Mouse (Mus musculus) limb, embryonic 10.5 days (tissue): Measurements from ENCODE around the gene Ercc1. TPM values are rescaled to one million over a fixed set of nuclear protein-coding genes. Genes with fewer than 3 reads are reported as not detected.

Experiments
- DNase-seq: peaks from one replicate; pipeline ENCODE4 v3.0.0-alpha.2; 2017; ENCODE audit warnings: low spot score
- H3K27ac ChIP-seq: fragments of 300-500 bp; sonication (generic); 2 replicates; pipeline ENCODE4 v1.5.1; 2016; ENCODE audit warnings: mild to moderate bottlenecking
- H3K27me3 ChIP-seq: fragments of 300-500 bp; sonication (generic); 2 replicates; pipeline ENCODE4 v1.6.1; 2016; ENCODE audit warnings: low read depth, mild to moderate bottlenecking; ENCODE audit not compliant: poor library complexity, severe bottlenecking
- H3K36me3 ChIP-seq: fragments of 300-500 bp; sonication (generic); 2 replicates; pipeline ENCODE4 v1.6.1; 2016; ENCODE audit warnings: mild to moderate bottlenecking, moderate library complexity
- H3K4me1 ChIP-seq: fragments of 300-500 bp; sonication (generic); 2 replicates; pipeline ENCODE4 v1.6.1; 2016
- H3K4me3 ChIP-seq: fragments of 300-500 bp; sonication (generic); 2 replicates; pipeline ENCODE4 v1.5.1; 2016; ENCODE audit warnings: mild to moderate bottlenecking, moderate library complexity
- H3K9me3 ChIP-seq: fragments of 300-500 bp; sonication (generic); replicated peaks from 2 replicates; pipeline ENCODE4 v1.6.1; 2016; ENCODE audit warnings: mild to moderate bottlenecking
- WGBS: fragments of 180-500 bp; shearing (Covaris S2); methylation state at CpG from one replicate; pipeline ENCODE4 v1.1.7; 2016; 5-methylcytosine and 5-hydroxymethylcytosine counted together
- polyA plus RNA-seq: library from polyadenylated mRNA; unstranded; fragments of >200 nt; fragmentation: Nextera tagmentation; extraction: Ambion mirVana; gene quantifications from 2 replicates; pipeline ENCODE4 v1.2.1, GENCODE M21; 2016

The Ercc1 gene
- polyA plus RNA-seq, 1 experiment from 2014 or later: 97.8 TPM

DNA sequence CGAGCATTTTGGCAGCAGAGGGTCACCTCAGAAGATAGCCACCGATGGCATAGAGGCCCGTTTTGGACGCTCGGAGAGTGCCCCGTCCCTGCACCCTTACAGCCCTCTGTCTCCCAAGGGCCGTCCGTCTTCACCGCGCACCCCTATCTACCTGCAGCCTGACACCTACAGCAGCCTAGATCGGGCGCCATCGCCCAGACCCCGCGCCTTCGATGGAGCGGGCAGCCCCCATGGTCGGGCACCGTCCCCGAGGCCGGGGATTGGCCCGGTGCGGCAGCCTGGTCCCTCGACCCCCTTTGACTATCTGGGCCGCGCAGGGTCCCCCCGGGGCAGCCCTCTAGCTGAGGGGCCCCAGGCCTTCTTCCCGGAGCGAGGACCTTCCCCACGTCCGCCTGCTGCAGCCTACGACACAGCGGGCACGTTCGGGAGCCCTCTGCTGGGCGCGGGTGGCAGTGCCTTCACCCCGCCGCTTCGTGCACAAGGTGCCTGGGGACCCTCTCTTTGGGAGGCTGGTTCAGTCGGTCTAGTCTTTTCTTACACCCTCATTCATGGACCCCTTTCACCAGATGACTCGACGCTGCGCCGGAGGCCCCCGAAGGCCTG is 25.3 kb downstream of the Ercc1 start:
- Histone ChIP-seq H3K4me1 (peaks cover 15% of the 10 kb centered on the region), H3K27me3 (peaks cover 27% of the 10 kb centered on the region), H3K4me3 (peak overlapping the region; percentile 54), H3K9me3 (no peaks in the 10 kb centered on the region), H3K27ac (0 out of 2 replicates have a peak overlapping the region, but pooled peaks have one; percentile 59), H3K36me3 (no peaks in the 10 kb centered on the region)
- WGBS: 11% methylated on average over 46 of the region's 46 CpGs
- DNase-seq: peak; percentile 84

DNA sequence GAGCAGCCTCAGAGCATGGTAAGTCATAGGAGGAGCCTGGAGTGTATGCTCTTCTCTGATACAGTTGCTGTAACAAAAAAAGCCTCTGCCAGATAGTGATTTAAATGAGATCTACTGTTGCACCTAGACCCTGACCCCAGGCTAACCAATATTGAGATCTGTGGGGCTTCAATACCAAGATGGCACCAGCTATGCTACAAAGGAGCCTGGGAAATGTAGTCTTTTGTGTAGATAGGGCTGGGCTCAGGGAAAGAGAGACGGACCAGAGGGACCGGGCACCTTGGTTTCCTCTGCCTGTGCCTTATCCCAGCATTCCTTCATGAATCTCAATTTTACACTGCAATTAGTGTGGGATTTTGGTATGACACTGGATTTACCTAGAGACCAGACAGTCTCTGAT is 28.8 kb downstream of the Ercc1 start:
- 90% methylated on average over 2 of the region's 2 CpGs for WGBS
- Histone ChIP-seq H3K36me3 (peaks cover 16% of the 10 kb centered on the region), H3K4me3 (no peak overlapping the region), H3K9me3 (no peaks in the 10 kb centered on the region), H3K4me1 (peaks cover 13% of the 10 kb centered on the region), H3K27ac (no peak overlapping the region), H3K27me3 (peaks cover 23% of the 10 kb centered on the region)
- no peak for DNase-seq

DNA sequence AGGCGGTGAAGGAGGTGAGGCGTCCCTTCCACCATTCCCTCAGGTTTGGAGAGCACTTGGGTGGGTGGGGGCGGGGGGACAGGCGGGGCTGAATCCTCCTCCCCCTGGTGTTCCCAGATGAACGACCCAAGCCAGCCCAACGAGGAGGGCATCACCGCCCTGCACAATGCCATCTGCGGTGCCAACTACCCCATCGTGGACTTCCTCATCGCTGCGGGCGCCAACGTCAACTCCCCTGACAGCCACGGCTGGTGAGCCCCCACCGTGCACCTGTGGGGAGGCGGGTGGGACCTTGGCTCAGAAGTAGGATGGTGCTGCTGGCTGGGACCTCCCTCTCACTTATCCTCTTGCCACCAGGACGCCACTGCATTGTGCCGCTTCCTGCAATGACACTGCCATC is 30.8 kb downstream of the Ercc1 start:
- H3K36me3 ChIP-seq: peaks cover 16% of the 10 kb centered on the region
- H3K9me3 ChIP-seq: no peaks in the 10 kb centered on the region
- no peak for DNase-seq
- no peak overlapping the region for H3K4me3 ChIP-seq
- no peaks in the 10 kb centered on the region for H3K4me1 ChIP-seq
- H3K27ac ChIP-seq: no peak overlapping the region
- 75% methylated on average over 18 of the region's 18 CpGs for WGBS
- H3K27me3 ChIP-seq: peaks cover 3% of the 10 kb centered on the region

- peaks cover 16% of the 10 kb centered on the region for H3K36me3 ChIP-seq
- H3K4me1 ChIP-seq: no peaks in the 10 kb centered on the region
- no peaks in the 10 kb centered on the region for H3K9me3 ChIP-seq
- 87% methylated on average over 4 of the region's 4 CpGs for WGBS
- no peak overlapping the region for H3K4me3 ChIP-seq
- H3K27me3 ChIP-seq: no peaks in the 10 kb centered on the region
- H3K27ac ChIP-seq: no peak overlapping the region
- no peak for DNase-seq
Measured at GRCm38 (mm10) chr7:19376019-19376418, 31.4 kb downstream of the Ercc1 start.

DNA sequence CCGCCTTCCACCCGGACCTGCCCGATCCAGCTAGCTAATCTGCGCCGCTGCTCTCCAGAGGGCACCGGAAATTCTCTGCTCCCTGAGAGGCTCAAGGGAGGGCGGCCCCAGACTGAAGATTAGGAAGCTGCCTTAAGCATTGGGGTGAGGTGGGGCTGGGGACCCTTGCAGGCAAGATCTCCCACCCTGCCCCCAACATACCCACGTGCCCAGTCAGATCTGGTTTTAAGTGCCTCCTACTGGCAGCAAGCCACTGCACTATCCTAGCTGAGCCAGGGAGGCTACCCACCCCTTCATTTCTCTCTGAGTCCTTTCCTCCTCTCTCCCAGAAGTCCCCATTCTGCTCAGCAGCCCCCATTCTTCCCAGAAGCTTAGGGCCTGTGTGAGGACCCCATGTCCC is 33.5 kb downstream of the Ercc1 start:
- H3K27ac ChIP-seq: no peak overlapping the region
- no peaks in the 10 kb centered on the region for H3K9me3 ChIP-seq
- peaks cover 6% of the 10 kb centered on the region for H3K4me1 ChIP-seq
- H3K36me3 ChIP-seq: peaks cover 16% of the 10 kb centered on the region
- 67% methylated on average over 8 of the region's 8 CpGs for WGBS
- H3K27me3 ChIP-seq: no peaks in the 10 kb centered on the region
- no peak for DNase-seq
- H3K4me3 ChIP-seq: no peak overlapping the region

- 7% methylated on average over 48 of the region's 48 CpGs for WGBS
Measured at GRCm38 (mm10) chr7:19381377-19382165, 37.0 kb downstream of the Ercc1 start, which contains the start of gene Ercc2. TSS of gene Ercc2 (plus strand) at chr7:19382010.

GRCm38 (mm10) chr7:19382166-19382541 is 37.6 kb downstream of the Ercc1 start:
- H3K9me3 ChIP-seq: no peaks in the 10 kb centered on the region
- peak overlapping the region; percentile 81 for H3K27ac ChIP-seq
- DNase-seq: no peak
- H3K4me1 ChIP-seq: peaks cover 14% of the 10 kb centered on the region
- H3K27me3 ChIP-seq: no peaks in the 10 kb centered on the region
- H3K4me3 ChIP-seq: peak overlapping the region; percentile 95
- peaks cover 45% of the 10 kb centered on the region for H3K36me3 ChIP-seq
- under 1% methylated on average over 37 of the region's 37 CpGs for WGBS

More at GRCm38 (mm10) chr7:19381377-19382165, 37.0 kb downstream of the Ercc1 start, which contains the start of gene Ercc2:
- no peaks in the 10 kb centered on the region for H3K27me3 ChIP-seq
- no peaks in the 10 kb centered on the region for H3K9me3 ChIP-seq
- H3K4me3 ChIP-seq: peak within 1 kb of the TSS; percentile 95
- peak; percentile 99 for DNase-seq
- H3K36me3 ChIP-seq: peaks cover 39% of the 10 kb centered on the region
- H3K27ac ChIP-seq: peak within 1 kb of the TSS; percentile 81
- peaks cover 14% of the 10 kb centered on the region for H3K4me1 ChIP-seq

DNA sequence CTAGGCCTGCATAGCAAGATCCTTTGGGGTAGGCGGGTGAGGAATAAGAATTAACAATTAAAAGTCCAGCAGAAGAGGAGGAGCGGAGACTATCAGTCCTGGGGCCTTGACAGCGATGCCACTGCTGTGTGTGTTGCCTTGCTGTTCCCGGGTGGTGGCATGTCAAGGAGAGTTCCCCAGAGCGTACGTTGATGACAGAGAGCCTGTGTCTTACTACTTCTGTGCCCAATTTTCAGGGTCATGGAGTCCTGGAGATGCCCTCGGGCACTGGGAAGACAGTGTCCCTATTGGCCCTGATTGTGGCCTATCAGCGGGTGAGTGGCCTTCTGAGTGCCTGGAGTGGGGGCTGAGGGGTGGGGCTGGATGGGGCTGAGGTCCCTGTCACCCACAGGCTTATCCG is 39.1 kb downstream of the Ercc1 start:
- Histone ChIP-seq H3K4me1 (peaks cover 14% of the 10 kb centered on the region), H3K4me3 (peak overlapping the region; percentile 95), H3K27me3 (no peaks in the 10 kb centered on the region), H3K27ac (no peak overlapping the region), H3K9me3 (no peaks in the 10 kb centered on the region), H3K36me3 (peaks cover 52% of the 10 kb centered on the region)
- DNase-seq: no peak
- WGBS: 87% methylated on average over 9 of the region's 9 CpGs

- Histone ChIP-seq H3K4me1 (no peaks in the 10 kb centered on the region), H3K9me3 (no peaks in the 10 kb centered on the region), H3K36me3 (peaks cover 99% of the 10 kb centered on the region), H3K4me3 (no peak overlapping the region), H3K27ac (no peak overlapping the region), H3K27me3 (no peaks in the 10 kb centered on the region)
- WGBS: 90% methylated on average over 10 of the region's 10 CpGs
- DNase-seq: no peak
Measured at GRCm38 (mm10) chr7:19388699-19389413, 44.3 kb downstream of the Ercc1 start.

DNA sequence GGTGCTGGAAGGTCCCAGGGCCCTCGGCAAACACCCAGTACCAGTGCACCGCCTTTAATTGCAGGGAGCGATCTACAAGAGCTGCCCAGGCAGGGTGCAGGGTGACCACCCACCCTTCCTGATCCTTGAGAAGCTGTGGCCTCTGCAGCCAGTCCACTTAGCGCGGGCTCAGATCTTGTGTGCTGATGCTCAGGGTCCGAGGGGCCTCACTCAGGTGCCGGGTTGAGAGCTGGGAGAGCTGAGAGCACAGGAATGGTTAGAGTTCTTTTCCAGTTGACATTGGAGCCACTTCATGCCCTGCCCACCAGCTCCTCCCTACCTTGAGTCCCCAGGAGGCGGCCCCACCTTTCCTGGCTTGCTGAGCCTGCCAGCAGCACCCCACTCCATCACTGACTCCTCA is 49.9 kb downstream of the Ercc1 start:
- Histone ChIP-seq H3K27me3 (peaks cover 19% of the 10 kb centered on the region), H3K4me3 (no peak overlapping the region), H3K36me3 (peaks cover 64% of the 10 kb centered on the region), H3K4me1 (peaks cover 6% of the 10 kb centered on the region), H3K27ac (no peak overlapping the region), H3K9me3 (no peaks in the 10 kb centered on the region)
- DNase-seq: no peak
- 90% methylated on average over 8 of the region's 8 CpGs for WGBS

DNA sequence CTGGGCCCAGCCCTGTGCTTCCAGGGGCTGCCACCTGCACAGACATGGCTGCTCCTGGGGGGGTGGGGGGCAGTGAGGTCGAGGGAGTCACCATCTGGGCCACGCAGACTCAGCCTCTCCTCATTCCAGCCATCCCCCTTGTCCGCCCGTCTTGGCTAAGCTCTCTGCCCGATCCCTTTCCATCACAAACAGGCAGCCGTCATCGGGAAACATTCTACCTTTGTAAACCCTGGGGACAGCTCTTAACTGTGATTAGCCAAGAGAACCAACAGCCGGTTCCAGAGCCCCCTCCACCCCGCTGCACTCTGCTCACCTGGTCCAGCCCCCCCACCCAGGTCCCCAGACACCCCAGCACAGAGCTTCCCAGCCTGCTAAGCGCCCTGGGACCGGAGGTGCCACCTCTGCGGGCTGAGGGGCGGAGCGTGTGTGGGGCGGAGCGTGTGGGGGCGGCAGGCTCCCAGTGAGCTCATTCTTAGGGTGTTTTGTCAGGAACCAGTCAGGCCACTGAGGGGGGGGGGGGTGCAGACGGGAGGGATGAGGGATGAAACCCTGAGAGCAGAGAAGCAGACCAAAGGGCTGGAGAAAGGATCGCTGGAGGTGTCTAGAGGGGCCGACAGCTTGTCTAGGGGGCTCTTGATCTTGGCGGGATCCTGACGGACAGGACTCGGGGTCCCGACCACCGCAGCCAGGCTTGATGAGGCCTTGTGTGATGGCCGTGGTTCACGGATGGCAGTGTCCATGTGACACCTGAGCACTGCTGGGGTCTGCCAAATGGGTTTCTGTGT is 55.1 kb downstream of the Ercc1 start:
- Histone ChIP-seq H3K27me3 (peaks cover 71% of the 10 kb centered on the region), H3K27ac (peak overlapping the region; percentile 46), H3K9me3 (peaks cover 5% of the 10 kb centered on the region), H3K36me3 (peaks cover 12% of the 10 kb centered on the region), H3K4me1 (peaks cover 20% of the 10 kb centered on the region), H3K4me3 (peak overlapping the region; percentile 48)
- peak; percentile 62 for DNase-seq
- 4% methylated on average over 27 of the region's 27 CpGs for WGBS

DNA sequence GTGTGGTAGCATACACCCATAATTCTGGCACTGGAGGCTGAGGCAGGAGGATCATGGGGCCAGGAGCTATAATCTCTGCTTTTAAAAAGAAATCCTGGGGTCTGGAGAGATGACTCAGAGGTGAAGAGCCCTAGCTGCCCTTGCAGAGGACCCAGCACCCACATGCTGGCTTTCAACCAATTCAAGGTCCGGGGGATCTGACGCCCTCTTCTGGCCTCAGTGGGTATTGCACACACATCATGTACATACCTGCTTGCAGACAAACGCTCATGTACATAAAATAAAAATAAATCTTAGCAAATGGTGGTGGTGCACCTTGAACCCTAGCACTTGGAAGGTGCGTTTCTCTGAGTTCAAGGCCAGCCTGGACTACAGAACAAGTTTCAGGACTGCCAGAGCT is 56.4 kb downstream of the Ercc1 start:
- Histone ChIP-seq H3K4me1 (peaks cover 26% of the 10 kb centered on the region), H3K27ac (no peak overlapping the region), H3K27me3 (peaks cover 84% of the 10 kb centered on the region), H3K9me3 (peaks cover 5% of the 10 kb centered on the region), H3K36me3 (no peaks in the 10 kb centered on the region; the same call in 1 of the 2 replicates), H3K4me3 (no peak overlapping the region)
- 79% methylated on average over 4 of the region's 4 CpGs for WGBS
- DNase-seq: no peak
